Mouse (Mus musculus): Measurements from ENCODE around the gene Nus1.

Gene Nus1

GRCm38 (mm10) chr10:52417299-52417997, at the start of gene Nus1:
Nus1 (plus strand) TSS chr10:52417547.
- peak; percentile 92 for DNase-seq (ENCODE audit: low read depth)

GRCm38 (mm10) chr10:52368376-52368775, 49.0 kb upstream of the Nus1 start:
- DNase-seq (ENCODE audit: low read depth): no peak

- DNase-seq (ENCODE audit: low read depth): no peak
These were observed 43.5 kb upstream of the Nus1 start for GRCm38 (mm10) chr10:52373834-52374233.

GRCm38 (mm10) chr10:52374651-52375050, 42.7 kb upstream of the Nus1 start:
- no peak for DNase-seq (ENCODE audit: low read depth)

- no peak for DNase-seq (ENCODE audit: low read depth)
These were observed 40.9 kb upstream of the Nus1 start for GRCm38 (mm10) chr10:52376422-52376821.

- DNase-seq (ENCODE audit: low read depth): no peak
These were observed 39.5 kb upstream of the Nus1 start for GRCm38 (mm10) chr10:52377813-52378212.

GRCm38 (mm10) chr10:52381321-52381801, 36.0 kb upstream of the Nus1 start:
- DNase-seq (ENCODE audit: low read depth): no peak

- peak; percentile 95 for DNase-seq (ENCODE audit: low read depth)
These were observed 35.3 kb upstream of the Nus1 start, which contains the start of gene Gopc for GRCm38 (mm10) chr10:52381845-52382591. Gopc (minus strand) TSS chr10:52382124.

- no peak for DNase-seq (ENCODE audit: low read depth)
These were observed 34.3 kb upstream of the Nus1 start for GRCm38 (mm10) chr10:52383022-52383421.

GRCm38 (mm10) chr10:52383522-52383921, 33.8 kb upstream of the Nus1 start:
- DNase-seq (ENCODE audit: low read depth): no peak

- no peak for DNase-seq (ENCODE audit: low read depth)
These were observed 32.3 kb upstream of the Nus1 start for GRCm38 (mm10) chr10:52384823-52385610.

- no peak for DNase-seq (ENCODE audit: low read depth)
These were observed 30.2 kb upstream of the Nus1 start for GRCm38 (mm10) chr10:52387192-52387591.

GRCm38 (mm10) chr10:52388922-52389430, 28.4 kb upstream of the Nus1 start, which contains the start of gene Nepn:
Nepn (plus strand) TSS chr10:52388972.
- no peak for DNase-seq (ENCODE audit: low read depth)

GRCm38 (mm10) chr10:52389438-52389837, 27.9 kb upstream of the Nus1 start:
- no peak for DNase-seq (ENCODE audit: low read depth)

GRCm38 (mm10) chr10:52391208-52391607, 26.1 kb upstream of the Nus1 start:
- no peak for DNase-seq (ENCODE audit: low read depth)

GRCm38 (mm10) chr10:52396647-52397046, 20.7 kb upstream of the Nus1 start:
- no peak for DNase-seq (ENCODE audit: low read depth)

- no peak for DNase-seq (ENCODE audit: low read depth)
These were observed 18.6 kb upstream of the Nus1 start for GRCm38 (mm10) chr10:52398715-52399114.

GRCm38 (mm10) chr10:52399722-52400121, 17.6 kb upstream of the Nus1 start:
- DNase-seq (ENCODE audit: low read depth): no peak

- no peak for DNase-seq (ENCODE audit: low read depth)
These were observed 12.2 kb upstream of the Nus1 start for GRCm38 (mm10) chr10:52405160-52405559.

GRCm38 (mm10) chr10:52407526-52407925, 9.8 kb upstream of the Nus1 start:
- DNase-seq (ENCODE audit: low read depth): no peak

GRCm38 (mm10) chr10:52415020-52415419, 2.3 kb upstream of the Nus1 start:
- DNase-seq (ENCODE audit: low read depth): no peak

- no peak for DNase-seq (ENCODE audit: low read depth)
These were observed 889 bp upstream of the Nus1 start for GRCm38 (mm10) chr10:52416458-52416857.

Data from c-Kit-positive CD71-positive TER-119-negative erythroid progenitor cells, embryonic 14.5 days (primary cell).